Mouse (Mus musculus) testis, postnatal 10 days (tissue): ENCODE data around the gene Cog2.

ENCODE experiments used
- DNase-seq: peaks from one replicate; pipeline ENCODE4 v3.0.0; 2021; ENCODE audit warnings: low spot score

Gene Cog2

GRCm38 (mm10) chr8:124520249-124521080, at the start of gene Cog2:
Gene Cog2, plus strand, starts transcription at chr8:124520767.
- DNase-seq: peak; percentile 93

- no peak for DNase-seq
Measured at GRCm38 (mm10) chr8:124475690-124476089, 44.9 kb upstream of the Cog2 start.

GRCm38 (mm10) chr8:124476701-124477100, 43.9 kb upstream of the Cog2 start:
- DNase-seq: no peak

- no peak for DNase-seq
Measured at GRCm38 (mm10) chr8:124479251-124479650, 41.3 kb upstream of the Cog2 start.

- no peak for DNase-seq
Measured at GRCm38 (mm10) chr8:124480321-124480720, 40.2 kb upstream of the Cog2 start.

- DNase-seq: no peak
Measured at GRCm38 (mm10) chr8:124482790-124483189, 37.8 kb upstream of the Cog2 start.

GRCm38 (mm10) chr8:124483356-124484115, 37.0 kb upstream of the Cog2 start:
- no peak for DNase-seq

- no peak for DNase-seq
Measured at GRCm38 (mm10) chr8:124489311-124489710, 31.3 kb upstream of the Cog2 start.

- no peak for DNase-seq
Measured at GRCm38 (mm10) chr8:124489786-124490185, 30.8 kb upstream of the Cog2 start.

- no peak for DNase-seq
Measured at GRCm38 (mm10) chr8:124494397-124494796, 26.2 kb upstream of the Cog2 start.

GRCm38 (mm10) chr8:124494955-124495354, 25.6 kb upstream of the Cog2 start:
- DNase-seq: no peak

- no peak for DNase-seq
Measured at GRCm38 (mm10) chr8:124495676-124496075, 24.9 kb upstream of the Cog2 start.

- DNase-seq: no peak
Measured at GRCm38 (mm10) chr8:124496266-124496665, 24.3 kb upstream of the Cog2 start.

- DNase-seq: no peak
Measured at GRCm38 (mm10) chr8:124496871-124497270, 23.7 kb upstream of the Cog2 start.

- no peak for DNase-seq
Measured at GRCm38 (mm10) chr8:124498398-124498797, 22.2 kb upstream of the Cog2 start.

GRCm38 (mm10) chr8:124499236-124499937, 21.2 kb upstream of the Cog2 start:
- DNase-seq: no peak

GRCm38 (mm10) chr8:124499938-124500239, 20.7 kb upstream of the Cog2 start:
- no peak for DNase-seq

GRCm38 (mm10) chr8:124505626-124506025, 14.9 kb upstream of the Cog2 start:
- no peak for DNase-seq

- no peak for DNase-seq
Measured at GRCm38 (mm10) chr8:124507572-124508320, 12.8 kb upstream of the Cog2 start.

GRCm38 (mm10) chr8:124508321-124508695, 12.3 kb upstream of the Cog2 start:
- DNase-seq: no peak

GRCm38 (mm10) chr8:124509156-124509555, 11.4 kb upstream of the Cog2 start:
- DNase-seq: no peak

GRCm38 (mm10) chr8:124516039-124516438, 4.5 kb upstream of the Cog2 start:
- no peak for DNase-seq
